Mouse (Mus musculus) embryonic facial prominence, embryonic 11.5 days (tissue): ENCODE data around the gene Usp5. TPM values are rescaled to one million over a fixed set of nuclear protein-coding genes. Genes with fewer than 3 reads are reported as not detected.
A peak's percentile ranks its signal among the peaks of the same experiment; 100 is the strongest.

ENCODE experiments used
- ATAC-seq: fragments of 200-750 bp; cut with Nextera tagmentation; replicated peaks from 2 replicates; pipeline ENCODE4 v1.8.0; 2017; ENCODE audit warnings: low read depth; ENCODE audit not compliant: insufficient number of reproducible peaks, low FRiP score, low TSS enrichment
- DNase-seq: peaks from one replicate; pipeline ENCODE4 v3.0.0-alpha.2; 2015; ENCODE audit warnings: low spot score
- H3K27ac ChIP-seq: fragments of 300-500 bp; sonication (generic); replicated peaks from 2 replicates; pipeline ENCODE4 v1.5.1; 2014; ENCODE audit warnings: mild to moderate bottlenecking, low read depth, low read length, control low read depth
- H3K27me3 ChIP-seq: fragments of 300-500 bp; sonication (generic); 2 replicates; pipeline ENCODE4 v1.6.1; 2014; ENCODE audit warnings: mild to moderate bottlenecking, low read length, moderate library complexity, mixed read lengths; ENCODE audit not compliant: control insufficient read depth, insufficient read depth
- H3K36me3 ChIP-seq: fragments of 300-500 bp; sonication (generic); replicated peaks from 2 replicates; pipeline ENCODE4 v1.6.1; 2014; ENCODE audit warnings: low read depth, mild to moderate bottlenecking, low read length, moderate library complexity, mixed read lengths; ENCODE audit not compliant: control insufficient read depth, insufficient read depth
- H3K4me1 ChIP-seq: fragments of 300-500 bp; sonication (generic); 2 replicates; pipeline ENCODE4 v1.6.1; 2014; ENCODE audit warnings: low read length, mixed read lengths; ENCODE audit not compliant: control insufficient read depth, insufficient read depth
- H3K4me2 ChIP-seq: fragments of 300-500 bp; sonication (generic); 2 replicates; pipeline ENCODE4 v1.6.1; 2014; ENCODE audit warnings: low read depth, mild to moderate bottlenecking, control low read depth, low read length, moderate library complexity
- H3K4me3 ChIP-seq: fragments of 300-500 bp; sonication (generic); 2 replicates; pipeline ENCODE4 v1.5.1; 2014; ENCODE audit warnings: low read depth, low read length, control low read depth
- H3K9ac ChIP-seq: fragments of 300-500 bp; sonication (generic); replicated peaks from 2 replicates; pipeline ENCODE4 v1.6.1; 2014; ENCODE audit warnings: mild to moderate bottlenecking, control low read depth, low read length
- H3K9me3 ChIP-seq: fragments of 300-500 bp; sonication (generic); replicated peaks from 2 replicates; pipeline ENCODE4 v1.6.1; 2016; ENCODE audit warnings: mild to moderate bottlenecking, low read length, inconsistent platforms, mixed read lengths; ENCODE audit not compliant: control insufficient read depth
- WGBS: fragments of 180-500 bp; shearing (Covaris S2); extraction: QIAGEN DNeasy Blood & Tissue Kit; methylation state at CpG from one replicate; pipeline ENCODE4 v1.1.7; 2014; 5-methylcytosine and 5-hydroxymethylcytosine counted together
- polyA plus RNA-seq: library from polyadenylated mRNA; unstranded; fragments of >200 nt; fragmentation: Nextera tagmentation; extraction: Ambion mirVana; gene quantifications from 2 replicates; pipeline ENCODE4 v1.2.1, GENCODE M21; 2014

Gene Usp5
- polyA plus RNA-seq, 1 experiment from 2014 or later = 128 TPM

- WGBS = 78% methylated on average over 2 of the region's 2 CpGs
Observed at GRCm38 (mm10) chr6:124796200-124796599, 33.1 kb downstream of the Usp5 start.

GRCm38 (mm10) chr6:124795781-124796180, 33.5 kb downstream of the Usp5 start:
- H3K9me3 ChIP-seq = no peaks in the 10 kb centered on the region
- H3K4me1 ChIP-seq = no peaks in the 10 kb centered on the region
- H3K9ac ChIP-seq = no peak overlapping the region
- H3K4me2 ChIP-seq = no peak overlapping the region
- no peaks in the 10 kb centered on the region for H3K36me3 ChIP-seq
- no peak overlapping the region for H3K27ac ChIP-seq
- no peaks in the 10 kb centered on the region for H3K27me3 ChIP-seq
- no peak overlapping the region for H3K4me3 ChIP-seq
- 82% methylated on average over 4 of the region's 4 CpGs for WGBS
- DNase-seq (no peak), ATAC-seq (no peak)

More at GRCm38 (mm10) chr6:124796200-124796599, 33.1 kb downstream of the Usp5 start:
- H3K9ac ChIP-seq = no peak overlapping the region
- H3K27ac ChIP-seq = no peak overlapping the region
- H3K4me2 ChIP-seq = no peak overlapping the region
- no peaks in the 10 kb centered on the region for H3K36me3 ChIP-seq
- no peak for ATAC-seq
- H3K9me3 ChIP-seq = no peaks in the 10 kb centered on the region
- no peak overlapping the region for H3K4me3 ChIP-seq
- H3K27me3 ChIP-seq = no peaks in the 10 kb centered on the region
- H3K4me1 ChIP-seq = no peaks in the 10 kb centered on the region
- no peak for DNase-seq

- 81% methylated on average over 3 of the region's 3 CpGs for WGBS
- DNase-seq (no peak), ATAC-seq (no peak)
Observed at GRCm38 (mm10) chr6:124791911-124792310, 37.4 kb downstream of the Usp5 start.

DNA sequence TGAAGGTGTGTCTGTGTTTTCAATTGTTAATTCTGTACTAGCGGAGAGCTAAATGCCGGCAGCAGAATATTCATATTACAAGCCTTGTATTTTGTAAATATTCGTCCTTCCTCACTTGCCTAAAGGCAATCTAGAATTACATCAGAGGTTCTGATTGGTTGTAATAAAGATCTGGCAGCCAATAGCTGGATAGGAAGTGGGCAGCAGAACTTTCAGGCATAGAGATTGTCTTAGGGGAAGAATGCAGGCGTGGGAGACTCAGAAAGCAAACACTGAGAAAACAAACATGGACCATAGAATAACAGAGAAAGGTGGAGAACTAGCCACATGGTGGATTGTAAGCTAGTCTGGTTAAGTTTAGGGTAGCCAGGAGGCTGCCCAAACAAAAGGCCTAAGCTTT, 39.2 kb downstream of the Usp5 start:
- H3K27me3 ChIP-seq = no peaks in the 10 kb centered on the region
- 58% methylated on average over 4 of the region's 4 CpGs for WGBS
- no peak overlapping the region for H3K4me3 ChIP-seq
- no peak overlapping the region for H3K4me2 ChIP-seq
- no peaks in the 10 kb centered on the region for H3K9me3 ChIP-seq
- H3K36me3 ChIP-seq = no peaks in the 10 kb centered on the region
- no peaks in the 10 kb centered on the region for H3K4me1 ChIP-seq
- no peak for DNase-seq
- ATAC-seq = no peak
- H3K9ac ChIP-seq = no peak overlapping the region
- H3K27ac ChIP-seq = no peak overlapping the region

More at GRCm38 (mm10) chr6:124791911-124792310, 37.4 kb downstream of the Usp5 start:
- Histone ChIP-seq H3K36me3 (no peaks in the 10 kb centered on the region), H3K9ac (no peak overlapping the region), H3K27me3 (no peaks in the 10 kb centered on the region), H3K4me3 (no peak overlapping the region), H3K4me2 (no peak overlapping the region), H3K4me1 (no peaks in the 10 kb centered on the region), H3K27ac (no peak overlapping the region), H3K9me3 (no peaks in the 10 kb centered on the region)

DNA sequence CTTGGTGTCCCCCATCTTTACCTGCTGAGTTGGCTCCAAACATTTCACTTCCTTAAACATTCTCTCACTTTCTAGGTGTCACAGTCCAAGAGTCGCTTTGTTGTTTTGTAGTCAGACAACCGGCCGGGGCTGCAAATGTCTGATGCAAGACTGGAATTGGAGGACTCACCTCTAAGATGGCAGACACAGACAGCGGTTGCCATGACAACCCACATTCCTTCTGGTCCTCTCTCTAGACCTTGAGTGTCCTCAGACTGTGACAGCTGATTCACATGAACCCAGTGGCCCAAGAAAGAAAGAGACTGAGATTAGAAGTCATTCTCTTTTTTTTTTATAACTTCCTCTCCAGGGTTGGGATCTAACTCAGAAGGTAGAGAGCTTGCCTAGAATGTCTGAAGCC, 39.8 kb downstream of the Usp5 start:
- H3K36me3 ChIP-seq = no peaks in the 10 kb centered on the region
- WGBS = 84% methylated on average over 4 of the region's 4 CpGs

DNA sequence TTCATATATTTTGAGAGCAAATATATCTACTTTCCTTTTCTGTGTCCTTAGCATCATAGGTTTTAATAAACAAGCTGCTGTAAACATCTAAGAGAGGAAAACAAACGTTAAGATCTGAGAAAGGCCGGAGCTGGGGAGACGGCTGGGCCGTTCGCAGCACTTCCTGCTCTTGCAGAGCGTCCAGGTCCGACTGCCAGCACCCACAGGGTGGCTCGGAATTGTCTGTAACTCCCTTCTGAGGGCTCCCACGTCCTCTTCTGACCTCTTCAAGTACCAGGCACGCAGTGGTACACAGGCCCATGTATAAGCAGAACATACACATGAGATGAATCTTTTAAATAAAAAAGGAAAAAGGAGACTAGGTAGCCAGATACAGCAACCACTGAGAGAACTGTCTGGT, 41.6 kb downstream of the Usp5 start:
- ATAC-seq = no peak
- DNase-seq = no peak
- Histone ChIP-seq H3K4me2 (no peak overlapping the region), H3K4me3 (no peak overlapping the region), H3K36me3 (no peaks in the 10 kb centered on the region), H3K9me3 (no peaks in the 10 kb centered on the region), H3K9ac (no peak overlapping the region), H3K4me1 (no peaks in the 10 kb centered on the region), H3K27ac (no peak overlapping the region), H3K27me3 (no peaks in the 10 kb centered on the region)
- WGBS = 77% methylated on average over 10 of the region's 10 CpGs

More for the DNA sequence above, 39.8 kb downstream of the Usp5 start:
- H3K9ac ChIP-seq = no peak overlapping the region
- H3K4me2 ChIP-seq = no peak overlapping the region
- no peaks in the 10 kb centered on the region for H3K9me3 ChIP-seq
- H3K27me3 ChIP-seq = no peaks in the 10 kb centered on the region
- ATAC-seq (no peak), DNase-seq (no peak)
- no peaks in the 10 kb centered on the region for H3K4me1 ChIP-seq
- no peak overlapping the region for H3K27ac ChIP-seq
- H3K4me3 ChIP-seq = no peak overlapping the region

DNA sequence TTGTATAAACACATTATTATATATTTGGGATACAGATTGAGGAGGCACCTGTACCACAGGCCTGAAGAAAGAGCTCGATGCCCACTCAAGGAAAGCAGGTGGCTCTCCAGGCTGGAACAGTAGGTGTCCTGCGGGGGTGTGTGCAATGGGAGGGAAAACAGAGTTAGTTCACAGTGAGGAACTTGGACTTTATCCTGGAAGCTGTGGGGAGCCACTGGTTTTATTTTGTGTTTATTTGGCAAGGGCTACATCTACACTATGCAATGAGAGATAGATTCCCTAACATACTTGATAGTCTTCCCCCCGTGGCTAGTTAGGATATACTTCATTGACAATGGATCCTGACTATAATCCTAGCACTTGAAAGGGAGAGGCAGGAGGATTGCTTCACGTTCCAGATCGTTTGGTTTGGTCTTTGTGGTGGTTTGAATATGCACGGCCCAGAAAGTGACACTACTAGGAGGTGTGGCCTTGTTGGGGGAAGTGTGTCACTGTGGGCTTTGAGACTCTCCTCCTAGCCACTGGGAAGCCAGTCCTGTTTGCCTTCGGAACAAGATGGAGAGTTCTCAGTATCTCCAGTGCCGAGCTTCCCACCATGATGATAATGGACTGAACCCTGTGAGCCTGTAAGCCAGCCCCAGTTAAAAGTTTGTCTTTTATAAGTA, 42.4 kb downstream of the Usp5 start:
- Histone ChIP-seq H3K27ac (no peak overlapping the region), H3K4me2 (no peak overlapping the region), H3K9me3 (no peaks in the 10 kb centered on the region), H3K4me1 (0 out of 2 replicates have a peak, but pooled peaks cover 4% of the 10 kb centered on the region), H3K36me3 (no peaks in the 10 kb centered on the region), H3K9ac (no peak overlapping the region), H3K27me3 (no peaks in the 10 kb centered on the region), H3K4me3 (no peak overlapping the region)
- DNase-seq (no peak), ATAC-seq (no peak)
- 65% methylated on average over 8 of the region's 8 CpGs for WGBS

- WGBS = 12% methylated on average over 6 of the region's 6 CpGs
- H3K4me3 ChIP-seq = no peak overlapping the region
- H3K9me3 ChIP-seq = no peaks in the 10 kb centered on the region
- H3K9ac ChIP-seq = no peak overlapping the region; the same call in 1 of the 2 replicates
- H3K27ac ChIP-seq = no peak overlapping the region; the same call in 1 of the 2 replicates
- DNase-seq = peak; percentile 85
- peaks cover 2% of the 10 kb centered on the region for H3K27me3 ChIP-seq
- H3K4me2 ChIP-seq = peak overlapping the region; percentile 13; the same call in 1 of the 2 replicates
- 0 out of 2 replicates have a peak, but pooled peaks have one; percentile 15 for ATAC-seq
- H3K36me3 ChIP-seq = no peaks in the 10 kb centered on the region
- H3K4me1 ChIP-seq = peaks cover 4% of the 10 kb centered on the region; the same call in 1 of the 2 replicates
Observed at GRCm38 (mm10) chr6:124782436-124782835, 46.8 kb downstream of the Usp5 start.
